Mouse (Mus musculus) myocyte (in vitro differentiated cells): ENCODE results near the gene Zfand5. TPM values are rescaled to one million over a fixed set of nuclear protein-coding genes. Genes with fewer than 3 reads are reported as not detected.

ENCODE experiments used
- H3K27me3 ChIP-seq: one replicate; pipeline ENCODE4 v1.6.1; 2011; ENCODE audit not compliant: control insufficient read depth, insufficient read depth, insufficient read length
- H3K36me3 ChIP-seq: one replicate; pipeline ENCODE4 v1.6.1; 2011; ENCODE audit not compliant: control insufficient read depth, insufficient read depth
- H3K4me2 ChIP-seq: one replicate; pipeline ENCODE4 v1.6.1; 2011; ENCODE audit warnings: low read depth, control low read depth
- H3K4me3 ChIP-seq: one replicate; pipeline ENCODE4 v1.5.1; 2011; ENCODE audit warnings: mild to moderate bottlenecking, control low read depth, moderate library complexity
- H3K79me2 ChIP-seq: one replicate; pipeline ENCODE4 v1.6.1; 2011; ENCODE audit not compliant: control insufficient read depth, insufficient read depth
- H3ac ChIP-seq: one replicate; pipeline ENCODE4 v1.6.1; 2011; ENCODE audit not compliant: control insufficient read depth, insufficient read length
- CEBPB ChIP-seq: IDR thresholded peaks from 2 replicates; pipeline ENCODE4 v1.6.1; 2011; ENCODE audit warnings: mild to moderate bottlenecking, moderate library complexity; ENCODE audit not compliant: poor library complexity, insufficient read depth, severe bottlenecking
- E2F4 ChIP-seq: IDR thresholded peaks from one replicate; pipeline ENCODE4 v1.6.1; 2011; ENCODE audit warnings: mild to moderate bottlenecking, control low read depth, moderate library complexity; ENCODE audit not compliant: insufficient read depth
- MAX ChIP-seq: IDR thresholded peaks from one replicate; pipeline ENCODE4 v1.6.1; 2011; ENCODE audit warnings: low read depth, mild to moderate bottlenecking, control low read depth
- MYOD1 ChIP-seq, 3 experiments: IDR thresholded peaks; one replicate each; pipeline ENCODE4 v1.6.1; 2011; ENCODE audit warnings: control low read depth in 2 of 3, low read depth in 2 of 3, mild to moderate bottlenecking in 2 of 3, moderate library complexity in 1 of 3; ENCODE audit not compliant: insufficient read length in 2 of 3, control insufficient read depth in 1 of 3
- MYOG ChIP-seq, 3 experiments: IDR thresholded peaks; one replicate each; pipeline ENCODE4 v1.6.1; 2011; ENCODE audit warnings: control low read depth in 2 of 3, low read depth in 2 of 3, mild to moderate bottlenecking in 2 of 3; ENCODE audit not compliant: insufficient read length in 2 of 3, control insufficient read depth in 1 of 3, insufficient read depth in 1 of 3
- POLR2A ChIP-seq: IDR thresholded peaks from one replicate; pipeline ENCODE4 v1.6.1; 2011; ENCODE audit warnings: low read depth, mild to moderate bottlenecking, control low read depth, moderate library complexity; ENCODE audit not compliant: insufficient read length
- POLR2AphosphoS2 ChIP-seq: IDR thresholded peaks from one replicate; pipeline ENCODE4 v1.6.1; 2011; ENCODE audit warnings: low read depth, control low read depth; ENCODE audit not compliant: insufficient read length
- REST ChIP-seq: IDR thresholded peaks from one replicate; pipeline ENCODE4 v1.6.1; 2011; ENCODE audit warnings: mild to moderate bottlenecking, control low read depth, moderate library complexity; ENCODE audit not compliant: insufficient read depth, insufficient read length
- SRF ChIP-seq: IDR thresholded peaks from one replicate; pipeline ENCODE4 v1.6.1; 2011; ENCODE audit warnings: low read depth; ENCODE audit not compliant: control insufficient read depth, insufficient read length
- TCF12 ChIP-seq: IDR thresholded peaks from one replicate; pipeline ENCODE4 v1.6.1; 2011; ENCODE audit warnings: mild to moderate bottlenecking, control low read depth; ENCODE audit not compliant: poor library complexity, insufficient read depth, severe bottlenecking
- TCF3 ChIP-seq: IDR thresholded peaks from one replicate; pipeline ENCODE4 v1.6.1; 2011; ENCODE audit warnings: low read depth, control low read depth; ENCODE audit not compliant: insufficient read length
- USF1 ChIP-seq: IDR thresholded peaks from one replicate; pipeline ENCODE4 v1.6.1; 2011; ENCODE audit warnings: low read depth, mild to moderate bottlenecking, control low read depth, moderate library complexity
- polyA plus RNA-seq: library from polyadenylated mRNA; unstranded; fragments of >200 nt; fragmentation: generic; extraction: Trizol; gene quantifications from one replicate; pipeline ENCODE4 v1.2.1, GENCODE M21; 2012; ENCODE audit warnings: missing spikeins

The Zfand5 gene
- polyA plus RNA-seq, 1 experiment: 36.9 TPM

- H3K36me3 ChIP-seq: peaks cover 30% of the 10 kb centered on the region
- peak overlapping the region; percentile 66 for H3K4me2 ChIP-seq
- peak overlapping the region; percentile 64 for H3K4me3 ChIP-seq
- H3K27me3 ChIP-seq: no peaks in the 10 kb centered on the region
- peaks cover 66% of the 10 kb centered on the region for H3K79me2 ChIP-seq
- peak; percentile 82 for TF ChIP-seq MAX
- no peak for TF ChIP-seq TCF3
- peak; percentile 37 for TF ChIP-seq POLR2AphosphoS2
- TF ChIP-seq POLR2A: peak; percentile 24
- peak; percentile 80 for TF ChIP-seq USF1
- H3ac ChIP-seq: no peak overlapping the region
Measured at GRCm38 (mm10) chr19:21274181-21274591, 2.1 kb downstream of the Zfand5 start.

GRCm38 (mm10) chr19:21274714-21275113, 2.6 kb downstream of the Zfand5 start:
- Histone ChIP-seq H3K4me2 (peak overlapping the region; percentile 66), H3K27me3 (no peaks in the 10 kb centered on the region), H3K36me3 (peaks cover 35% of the 10 kb centered on the region), H3K79me2 (peaks cover 69% of the 10 kb centered on the region), H3ac (no peak overlapping the region), H3K4me3 (peak overlapping the region; percentile 64)
- TF ChIP-seq CEBPB (no peak), MYOG (IDR thresholded peaks at IDR 0.05; ENCODE audit: control insufficient read depth in 1 of 3, insufficient read depth in 1 of 3, insufficient read length in 2 of 3, low read depth in 2 of 3) (no peak), TCF12 (no peak), USF1 (no peak), TCF3 (no peak), POLR2A (no peak), MAX (no peak), MYOD1 (IDR thresholded peaks at IDR 0.05; ENCODE audit: control insufficient read depth in 1 of 3, insufficient read length in 2 of 3, low read depth in 2 of 3) (no peak), SRF (no peak), E2F4 (no peak)

- no peak overlapping the region for H3ac ChIP-seq
- peak overlapping the region; percentile 66 for H3K4me2 ChIP-seq
- TF ChIP-seq MYOG (IDR thresholded peaks at IDR 0.05; ENCODE audit: control insufficient read depth in 1 of 3, insufficient read depth in 1 of 3, insufficient read length in 2 of 3, low read depth in 2 of 3) (no peak), TCF12 (no peak), POLR2A (no peak), POLR2AphosphoS2 (no peak)
- H3K79me2 ChIP-seq: peaks cover 76% of the 10 kb centered on the region
- no peak overlapping the region for H3K4me3 ChIP-seq
- H3K36me3 ChIP-seq: peaks cover 47% of the 10 kb centered on the region
- no peaks in the 10 kb centered on the region for H3K27me3 ChIP-seq
Measured at GRCm38 (mm10) chr19:21276317-21276716, 4.2 kb downstream of the Zfand5 start.

- no peak overlapping the region for H3K4me3 ChIP-seq
- peaks cover 23% of the 10 kb centered on the region for H3K36me3 ChIP-seq
- TF ChIP-seq POLR2AphosphoS2: no peak
- TF ChIP-seq MYOD1 (IDR thresholded peaks at IDR 0.05; ENCODE audit: control insufficient read depth in 1 of 3, insufficient read length in 2 of 3, low read depth in 2 of 3): no peak
- no peak for TF ChIP-seq USF1
- no peak for TF ChIP-seq TCF12
- TF ChIP-seq SRF: no peak
- no peak for TF ChIP-seq POLR2A
- TF ChIP-seq MAX: no peak
- TF ChIP-seq TCF3: no peak
- no peak for TF ChIP-seq CEBPB
- no peak for TF ChIP-seq MYOG (IDR thresholded peaks at IDR 0.05; ENCODE audit: control insufficient read depth in 1 of 3, insufficient read depth in 1 of 3, insufficient read length in 2 of 3, low read depth in 2 of 3)
- TF ChIP-seq REST: no peak
- no peak for TF ChIP-seq E2F4
- no peaks in the 10 kb centered on the region for H3K27me3 ChIP-seq
- H3K79me2 ChIP-seq: peaks cover 28% of the 10 kb centered on the region
- no peak overlapping the region for H3ac ChIP-seq
- no peak overlapping the region for H3K4me2 ChIP-seq
Measured at GRCm38 (mm10) chr19:21286421-21287097, 14.5 kb downstream of the Zfand5 start.

GRCm38 (mm10) chr19:21297411-21297810, 25.3 kb downstream of the Zfand5 start:
- TF ChIP-seq USF1 (no peak), SRF (no peak), TCF3 (no peak)
- no peaks in the 10 kb centered on the region for H3K79me2 ChIP-seq
- no peak overlapping the region for H3K4me2 ChIP-seq
- no peaks in the 10 kb centered on the region for H3K27me3 ChIP-seq
- H3K36me3 ChIP-seq: no peaks in the 10 kb centered on the region
- H3ac ChIP-seq: no peak overlapping the region
- no peak overlapping the region for H3K4me3 ChIP-seq
